Mouse (Mus musculus): ENCODE data around the gene Myo1g. TPM values are rescaled to one million over a fixed set of nuclear protein-coding genes. Genes with fewer than 3 reads are reported as not detected.
"Not testable (repeated sequence)": the region's sequence is repeated elsewhere in the genome, so short reads cannot be mapped to it uniquely, and the experiment has no call there.

Gene Myo1g
- total RNA-seq, 1 experiment from 2014 or later: 1.3 TPM

DNA sequence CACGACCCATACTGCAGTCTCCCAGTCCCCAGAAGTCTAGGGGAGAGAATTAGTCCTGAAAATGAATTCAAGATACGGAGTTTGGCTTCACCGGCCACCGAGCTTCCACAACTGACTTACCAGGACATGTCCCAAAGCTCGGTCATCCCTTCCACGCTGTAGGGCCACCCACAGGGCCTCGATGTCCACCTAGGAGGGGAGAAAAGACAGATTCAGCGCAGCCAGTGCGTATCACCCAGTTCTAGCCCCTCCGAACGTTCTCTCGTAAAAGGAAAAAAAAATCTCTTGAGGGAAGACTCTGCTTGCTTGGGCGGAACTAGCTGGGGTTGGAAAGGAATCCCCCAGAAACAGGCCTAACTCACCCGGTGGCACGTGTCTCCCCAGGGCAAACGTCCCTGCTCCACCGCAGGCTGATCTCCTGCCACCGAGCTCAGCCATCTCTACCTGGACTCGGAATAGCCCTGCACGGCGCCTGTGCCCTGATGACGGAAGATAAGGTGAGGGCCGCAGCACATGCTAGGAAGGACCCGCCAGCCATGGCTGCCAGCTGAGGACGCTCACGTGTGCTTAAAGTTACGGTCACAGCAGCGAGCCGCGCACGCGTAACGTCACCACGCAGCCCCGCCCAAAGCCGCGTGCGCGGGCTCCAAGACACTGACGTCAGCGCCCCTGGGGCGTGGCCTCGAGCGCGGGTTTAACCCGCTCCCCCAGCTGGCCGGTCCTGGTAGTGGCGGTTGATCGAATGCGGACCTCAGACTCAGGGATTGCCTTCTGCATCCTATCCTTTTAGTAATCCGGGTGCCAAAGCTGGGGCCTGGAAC lies 7.6 kb upstream of the Myo1g start:
- peak; percentile 99 for DNase-seq

DNA sequence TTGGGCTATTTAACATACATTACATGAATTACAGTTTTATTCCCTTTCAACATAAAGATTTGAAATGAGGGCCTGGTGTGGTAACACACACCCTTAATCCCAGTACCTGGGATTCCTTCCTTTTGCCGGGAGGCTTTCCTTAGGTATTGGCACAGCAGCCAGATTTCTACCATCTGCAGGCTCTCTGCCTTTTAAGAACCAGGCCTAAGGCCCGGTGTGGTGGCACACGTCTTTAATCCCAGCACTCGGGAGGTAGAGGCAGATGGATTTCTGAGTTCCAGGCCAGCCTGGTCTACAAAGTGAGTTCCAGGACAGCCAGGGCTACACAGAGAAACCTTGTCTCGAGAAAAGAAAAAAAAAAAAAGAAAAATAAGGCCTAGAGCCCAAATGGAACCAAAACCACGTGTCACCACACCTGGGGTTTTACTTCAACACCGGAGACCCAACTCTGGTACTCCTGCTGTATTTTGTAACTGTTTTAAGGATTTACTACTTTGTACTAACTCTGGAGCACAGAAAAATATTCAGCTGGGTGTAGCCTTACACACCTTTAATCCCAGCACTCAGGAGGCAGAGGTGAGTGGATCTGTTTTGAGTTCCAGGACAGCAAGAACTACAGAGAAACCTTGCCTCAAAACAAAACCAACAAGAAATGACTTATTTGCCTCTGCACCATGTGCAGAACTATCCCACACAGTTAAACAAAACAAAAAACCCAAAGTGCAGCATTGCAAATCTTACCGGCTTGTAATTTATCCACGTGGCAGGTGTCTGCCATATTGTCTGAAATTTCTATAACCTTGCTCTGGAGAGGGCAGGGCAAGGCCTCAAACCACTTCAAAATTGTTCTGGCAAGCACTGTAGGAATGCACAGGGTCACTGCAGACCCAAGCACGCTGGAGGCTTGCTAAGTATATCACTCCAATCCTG lies 6.8 kb upstream of the Myo1g start:
- DNase-seq: no peak

GRCm38 (mm10) chr11:6526526-6527255 lies 5.9 kb upstream of the Myo1g start:
- not testable (repeated sequence) for DNase-seq

DNA sequence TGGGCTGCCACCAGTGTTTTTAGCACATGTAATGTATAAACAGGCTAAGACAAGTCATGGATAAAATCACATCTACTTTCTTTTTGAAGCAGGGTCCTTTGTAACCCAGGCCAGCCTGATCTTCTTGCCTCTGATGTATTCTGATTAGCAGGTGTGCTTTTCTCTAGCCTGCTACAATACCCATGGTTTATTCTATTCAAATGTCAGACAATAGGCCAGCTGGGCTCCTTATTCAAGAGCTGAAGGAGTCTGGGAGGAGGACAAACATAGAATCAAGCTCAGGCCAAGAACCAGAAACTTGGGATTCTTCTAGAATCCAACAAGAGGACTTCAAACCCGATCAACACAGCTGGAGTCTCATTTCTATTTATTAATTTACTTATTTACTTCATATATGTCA lies 4.5 kb upstream of the Myo1g start:
- no peak for DNase-seq

- no peak for DNase-seq
These were observed 4.1 kb upstream of the Myo1g start for GRCm38 (mm10) chr11:6524880-6525238.

GRCm38 (mm10) chr11:6524165-6524879 lies 3.6 kb upstream of the Myo1g start:
- DNase-seq: no peak

GRCm38 (mm10) chr11:6523662-6524088 lies 2.9 kb upstream of the Myo1g start:
- no peak for DNase-seq

GRCm38 (mm10) chr11:6522782-6523525 lies 2.2 kb upstream of the Myo1g start:
- DNase-seq: no peak

GRCm38 (mm10) chr11:6519491-6520033 lies 1.2 kb downstream of the Myo1g start:
- DNase-seq: no peak

GRCm38 (mm10) chr11:6514837-6515236 lies 5.9 kb downstream of the Myo1g start:
- DNase-seq: no peak

- DNase-seq: no peak
These were observed 12.4 kb downstream of the Myo1g start for GRCm38 (mm10) chr11:6508269-6508876.

GRCm38 (mm10) chr11:6506516-6506915 lies 14.2 kb downstream of the Myo1g start:
- no peak for DNase-seq

DNA sequence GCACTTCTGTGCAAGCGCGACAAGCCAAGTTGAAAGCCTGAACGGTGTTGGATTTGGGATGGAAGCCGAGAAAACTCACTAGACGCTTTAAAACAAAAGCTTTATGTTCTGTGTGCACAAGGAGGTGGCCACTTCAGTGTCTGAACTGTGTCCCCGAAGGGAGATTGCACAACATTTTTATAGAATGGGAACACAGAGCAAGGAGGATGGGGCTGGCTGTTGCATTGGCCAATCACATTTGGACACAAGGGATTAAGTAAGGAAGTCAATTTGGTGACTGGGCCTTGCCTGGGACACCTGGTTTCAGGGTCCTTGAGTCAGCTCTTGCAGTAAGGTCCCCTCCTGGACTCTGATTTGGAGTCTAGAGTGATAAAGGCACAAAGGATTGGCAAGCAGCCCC lies 16.1 kb downstream of the Myo1g start:
- DNase-seq: no peak

GRCm38 (mm10) chr11:6504226-6504625 lies 16.5 kb downstream of the Myo1g start:
- DNase-seq: no peak

DNA sequence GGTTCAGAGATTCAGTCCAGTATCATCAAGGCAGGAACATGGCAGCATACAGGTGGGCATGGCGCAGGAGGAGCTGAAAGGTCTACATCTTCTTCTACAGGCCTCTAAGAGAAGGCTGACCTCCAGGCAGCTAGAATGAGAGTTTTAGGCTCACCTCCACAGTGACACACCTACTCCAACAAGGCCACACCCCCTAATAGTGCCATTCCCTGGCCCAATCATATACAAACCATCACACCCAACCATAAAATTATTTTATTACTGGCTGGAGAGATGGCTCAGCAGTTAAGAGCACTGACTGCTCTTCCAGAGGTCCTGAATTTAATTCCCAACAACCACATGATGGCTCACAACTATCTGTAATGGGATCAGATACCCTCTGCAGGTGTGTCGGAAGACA lies 18.3 kb downstream of the Myo1g start:
- no peak for DNase-seq

DNA sequence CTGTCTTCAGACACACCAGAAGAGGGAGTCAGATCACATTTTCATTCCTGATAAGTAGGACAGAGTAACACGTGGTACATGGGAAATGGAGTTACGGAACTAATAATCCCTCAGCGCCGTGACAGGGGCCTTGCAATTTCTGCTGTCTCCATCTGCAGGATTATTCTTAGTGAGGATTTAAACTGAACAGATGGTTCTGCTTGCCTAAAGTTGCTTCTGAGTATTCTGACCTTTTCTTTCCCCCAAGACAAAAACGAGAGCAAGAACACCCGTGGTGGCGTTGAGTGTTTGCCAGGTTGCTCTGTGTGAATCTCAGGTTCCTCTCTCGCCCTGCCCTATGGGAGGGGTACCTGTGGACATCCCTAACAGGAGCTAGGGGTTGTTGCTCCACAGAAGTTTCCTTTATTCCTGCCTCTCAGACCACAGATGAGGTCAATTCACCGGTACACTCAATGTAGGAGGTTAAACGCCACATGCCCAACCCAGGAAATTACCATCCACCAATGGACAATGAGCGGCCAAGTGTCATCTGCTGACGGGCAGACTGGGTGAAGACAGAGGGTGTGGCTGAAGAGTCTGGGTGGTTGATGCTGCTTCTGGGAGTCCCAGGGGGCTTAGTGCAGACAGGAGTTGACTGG lies 23.3 kb downstream of the Myo1g start:
- no peak for DNase-seq

GRCm38 (mm10) chr11:6489691-6490503 lies 30.9 kb downstream of the Myo1g start:
- peak; percentile 54 for DNase-seq

DNA sequence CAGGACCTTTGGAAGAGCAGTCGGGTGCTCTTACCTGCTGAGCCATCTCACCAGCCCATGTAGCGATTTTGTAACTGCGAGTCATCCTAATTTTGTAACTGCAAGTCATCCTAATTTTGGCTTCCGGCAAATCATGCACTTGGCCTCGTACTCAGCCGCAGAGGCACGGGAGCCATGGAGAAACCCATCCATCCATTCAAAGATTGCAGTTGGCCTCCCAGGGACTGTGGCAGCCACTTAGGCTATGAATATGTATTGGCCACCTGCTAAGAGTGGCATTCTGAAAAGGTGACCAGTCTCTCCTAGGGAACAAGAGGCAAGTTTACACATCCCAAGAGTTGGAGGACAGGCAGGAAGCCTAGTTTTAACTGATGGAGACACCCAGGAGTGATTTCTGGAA lies 31.5 kb downstream of the Myo1g start:
- no peak for DNase-seq
